In genomic region chr6:114737931-114738759, GRCm38 (mm10) we compare ENCODE assay signal across 8 mouse cellular contexts.
DNase-seq lines count a peak whose midpoint lies in the region; ATAC-seq and TF ChIP-seq lines count a peak whose summit lies in the region.

No protein-coding gene starts in this region.

- peak overlapping the region; percentile 53 for H3K4me3 ChIP-seq in gastrocnemius, adult 2 months
- peak overlapping the region; percentile 78 for H3K4me3 ChIP-seq in E14TG2a.4 (replicated peaks; ENCODE audit: low read length)
- H3K4me3 ChIP-seq in hindbrain, embryonic 16.5 days (ENCODE audit: low read length) = peak overlapping the region; percentile 37
- H3K4me3 ChIP-seq in neural tube, embryonic 12.5 days = peak overlapping the region; percentile 38

- intact Hi-C loops in gastrocnemius, adult 2 months (cut with DNase I) = no loop called here
- intact Hi-C loops in gastrocnemius, postnatal 14 days (cut with DNase I; ENCODE audit: low total_unique reads) = no loop called here

- no peaks in the 10 kb centered on the region for H3K9me3 ChIP-seq in E14TG2a.4 (ENCODE audit: low read length)
- peaks cover 4% of the 10 kb centered on the region; the same call in 1 of the 2 replicates for H3K9me3 ChIP-seq in hindbrain, embryonic 16.5 days (ENCODE audit: control insufficient read depth, low read length)
- H3K9me3 ChIP-seq in neural tube, embryonic 12.5 days = no peaks in the 10 kb centered on the region

- peak overlapping the region; percentile 74 for H3K9ac ChIP-seq in hindbrain, embryonic 16.5 days (ENCODE audit: low read depth, low read length)
- H3K9ac ChIP-seq in neural tube, embryonic 12.5 days = peak overlapping the region; percentile 66

- H3K4me1 ChIP-seq in E14TG2a.4 (replicated peaks; ENCODE audit: low read depth, low read length) = 0 out of 2 replicates have a peak, but pooled peaks cover 3% of the 10 kb centered on the region
- H3K4me1 ChIP-seq in hindbrain, embryonic 16.5 days (ENCODE audit: control insufficient read depth, insufficient read depth, low read depth, low read length) = peaks cover 8% of the 10 kb centered on the region
- H3K4me1 ChIP-seq in neural tube, embryonic 12.5 days = peaks cover 6% of the 10 kb centered on the region; the same call in 1 of the 2 replicates

- WGBS in hindbrain, embryonic 16.5 days = 12% methylated on average over 44 of the region's 46 CpGs
- 13% methylated on average over 46 of the region's 46 CpGs for WGBS in neural tube, embryonic 12.5 days

- H3K4me2 ChIP-seq in hindbrain, embryonic 16.5 days (ENCODE audit: low read length) = peak overlapping the region; percentile 74
- H3K4me2 ChIP-seq in neural tube, embryonic 12.5 days (replicated peaks) = peak overlapping the region; percentile 70

- H3K36me3 ChIP-seq in E14TG2a.4 (ENCODE audit: insufficient read depth, low read length) = no peaks in the 10 kb centered on the region
- no peaks in the 10 kb centered on the region for H3K36me3 ChIP-seq in hindbrain, embryonic 16.5 days (ENCODE audit: control insufficient read depth, insufficient read depth, low read length)
- peaks cover 10% of the 10 kb centered on the region for H3K36me3 ChIP-seq in neural tube, embryonic 12.5 days

- DNase-seq in gastrocnemius, adult 2 months = peak; percentile 39
- no peak for DNase-seq in gastrocnemius, postnatal 25 days
- DNase-seq in embryo, embryonic 11 days = peak; percentile 72
- DNase-seq in gastrocnemius, postnatal 14 days = no peak
- DNase-seq in adipocyte (ENCODE audit: low spot score) = no peak

- peaks cover 31% of the 10 kb centered on the region for H3K27me3 ChIP-seq in E14TG2a.4 (ENCODE audit: insufficient read depth, low read length)
- no peaks in the 10 kb centered on the region for H3K27me3 ChIP-seq in hindbrain, embryonic 16.5 days (replicated peaks; ENCODE audit: control insufficient read depth, insufficient read depth, low read length)
- 0 out of 2 replicates have a peak, but pooled peaks cover 6% of the 10 kb centered on the region for H3K27me3 ChIP-seq in neural tube, embryonic 12.5 days (replicated peaks)

- no peak for TF ChIP-seq CTCF in gastrocnemius, adult 2 months (IDR thresholded peaks at IDR 0.05)
- no peak for TF ChIP-seq CTCF in E14TG2a.4 (conservative IDR thresholded peaks at IDR 0.05; ENCODE audit: low read length)

- ATAC-seq in hindbrain, embryonic 16.5 days = peak; percentile 72
- peak; percentile 53 for ATAC-seq in neural tube, embryonic 12.5 days (ENCODE audit: low FRiP score, low read depth)

- H3K27ac ChIP-seq in gastrocnemius, adult 2 months = no peak overlapping the region
- peak overlapping the region; percentile 37; the same call in 1 of the 2 replicates for H3K27ac ChIP-seq in hindbrain, embryonic 16.5 days (ENCODE audit: low read depth, low read length)
- H3K27ac ChIP-seq in neural tube, embryonic 12.5 days = no peak overlapping the region

Comparison
In these comparisons a context has a peak if more than half of its experiments do, and no peak if none do; other contexts are left out.
1. DNase-seq: peak in gastrocnemius, adult 2 months (single experiment) and embryo, embryonic 11 days (single experiment); none in gastrocnemius, postnatal 25 days (single experiment), gastrocnemius, postnatal 14 days (single experiment) and adipocyte (single experiment).
2. Peak in every context shown above with its lines, with median percentiles within 50 percentile points of each other: H3K4me3 ChIP-seq.